Mouse (Mus musculus) CD4-positive, CD25-positive, alpha-beta regulatory T cell, adult 2 months (primary cell): Measurements from ENCODE around the gene Ly6g6f.
"Not testable (repeated sequence)": the region's sequence is repeated elsewhere in the genome, so short reads cannot be mapped to it uniquely, and the experiment has no call there.

Experiments used
- DNase-seq: peaks from one replicate; pipeline ENCODE4 v3.0.0-alpha.2; 2012; ENCODE audit warnings: low read depth, low spot score

The Ly6g6f gene

DNA sequence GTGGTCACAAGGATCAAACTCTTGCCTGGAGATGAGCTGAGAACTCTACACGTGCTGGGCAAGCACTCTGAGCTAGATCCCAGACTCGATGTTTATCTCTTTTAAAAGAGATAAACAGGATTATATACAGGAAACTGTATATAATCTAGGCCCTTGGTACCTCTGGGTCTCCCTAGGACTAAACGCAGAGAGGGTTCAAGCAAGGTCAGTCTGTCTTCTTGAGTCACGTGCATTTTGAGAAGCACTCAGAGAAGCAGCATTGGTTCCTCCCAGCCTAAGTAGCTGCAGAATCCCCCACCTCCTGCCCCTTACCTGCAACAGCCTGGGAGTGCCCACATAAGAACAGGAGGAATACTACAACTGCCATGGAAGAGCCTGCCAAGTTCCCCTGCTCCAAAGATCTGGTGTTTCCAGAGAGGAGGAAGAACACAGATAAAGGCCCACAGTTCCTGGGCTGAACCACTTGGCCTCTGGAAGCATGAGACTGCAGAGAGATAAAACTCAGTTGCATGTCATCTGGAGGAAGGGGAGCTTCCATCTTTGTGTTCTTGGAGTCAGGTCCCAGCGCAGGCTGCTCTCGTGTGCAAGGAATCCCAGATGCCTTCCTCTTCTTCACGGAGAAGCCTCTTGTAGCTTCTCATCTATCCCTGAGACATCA, at the start of gene Ly6g6f:
Ly6g6f (minus strand) TSS at position 403 of the 658 bp plus-strand sequence.
- DNase-seq, result no peak

DNA sequence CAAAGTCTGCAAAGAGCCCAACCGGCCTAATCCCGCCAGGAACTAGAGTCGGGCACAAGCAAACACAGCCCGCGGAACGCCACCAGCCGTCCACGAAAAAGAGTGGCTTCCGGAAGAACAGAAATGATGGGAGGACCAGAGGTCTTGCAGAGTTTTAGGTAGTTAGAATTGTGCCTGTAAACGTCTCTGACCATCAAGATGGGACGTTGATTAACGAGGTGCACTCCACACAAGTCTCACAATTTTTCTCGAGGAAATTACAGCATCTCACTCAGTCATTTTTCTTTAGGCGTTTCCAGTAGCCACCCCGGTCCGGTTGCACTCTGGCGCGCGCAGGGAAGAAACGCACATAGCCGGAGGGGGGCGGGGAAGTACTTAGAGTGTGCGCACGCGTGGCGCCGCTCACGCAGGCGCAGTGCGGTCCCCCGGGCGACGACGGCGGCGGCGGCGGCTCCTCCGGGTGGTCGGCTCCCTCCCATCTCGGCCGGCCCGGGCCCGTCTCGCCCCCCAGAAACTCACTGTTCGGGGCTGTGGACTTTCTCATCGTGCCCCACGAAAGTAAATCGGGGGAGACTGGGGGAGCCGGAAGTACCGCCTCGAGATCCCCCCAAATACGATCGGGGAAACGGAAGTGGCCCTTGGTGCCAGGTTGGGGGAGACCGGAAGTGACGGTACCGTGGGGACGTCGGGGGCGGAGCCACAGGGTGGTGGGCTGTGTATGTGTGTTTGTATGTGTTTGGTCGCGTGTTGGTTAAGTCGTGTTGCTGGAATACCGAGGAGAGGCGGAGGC, 49.6 kb upstream of the Ly6g6f start, which contains the start of gene Bag6:
Bag6 (plus strand) TSS at position 378 of the 790 bp plus-strand sequence.
- peak; percentile 98 for DNase-seq

DNA sequence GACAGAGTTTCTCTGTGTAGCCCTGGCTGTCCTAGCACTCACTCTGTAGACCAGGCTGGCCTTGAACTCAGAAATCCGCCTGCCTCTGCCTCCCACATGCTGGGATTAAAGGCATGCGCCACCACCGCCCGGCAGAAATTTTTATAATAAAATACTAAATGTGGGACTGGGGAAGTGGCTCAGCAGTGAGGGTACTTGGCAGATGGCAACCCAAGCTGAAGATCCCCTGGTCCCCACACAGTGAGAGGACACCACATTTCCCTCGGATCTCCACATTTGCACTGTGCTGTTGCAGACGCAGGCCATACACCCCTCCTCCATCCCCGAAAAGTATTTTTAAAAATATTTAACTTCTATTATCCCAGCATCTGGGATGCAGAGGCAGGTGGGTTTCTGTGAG, 48.1 kb upstream of the Ly6g6f start:
- no peak for DNase-seq

DNA sequence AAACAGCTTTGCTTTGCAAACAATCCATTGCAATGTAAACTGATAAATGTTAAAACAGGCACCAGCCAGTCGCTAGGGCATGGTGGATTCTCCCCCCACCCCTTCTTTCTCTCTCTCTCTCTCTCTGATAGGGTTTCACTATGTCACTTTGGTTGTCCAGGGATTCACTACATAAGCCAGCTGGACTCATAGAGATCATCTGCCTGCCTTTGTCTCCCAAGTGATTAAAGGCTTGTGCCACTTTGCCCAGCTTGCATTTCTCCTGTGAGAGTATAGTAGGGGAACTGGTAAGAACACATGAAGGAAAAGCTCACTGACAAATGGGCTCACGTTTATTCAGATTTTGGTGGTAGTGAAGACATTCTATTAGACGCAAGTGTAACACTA, 46.8 kb upstream of the Ly6g6f start:
- no peak for DNase-seq

GRCm38 (mm10) chr17:35131500-35132173, 46.2 kb upstream of the Ly6g6f start, which contains the start of gene Apom:
TSS of gene Apom (minus strand) at chr17:35132050.
- no peak for DNase-seq

- no peak for DNase-seq
Observed at GRCm38 (mm10) chr17:35131038-35131437, 45.6 kb upstream of the Ly6g6f start.

DNA sequence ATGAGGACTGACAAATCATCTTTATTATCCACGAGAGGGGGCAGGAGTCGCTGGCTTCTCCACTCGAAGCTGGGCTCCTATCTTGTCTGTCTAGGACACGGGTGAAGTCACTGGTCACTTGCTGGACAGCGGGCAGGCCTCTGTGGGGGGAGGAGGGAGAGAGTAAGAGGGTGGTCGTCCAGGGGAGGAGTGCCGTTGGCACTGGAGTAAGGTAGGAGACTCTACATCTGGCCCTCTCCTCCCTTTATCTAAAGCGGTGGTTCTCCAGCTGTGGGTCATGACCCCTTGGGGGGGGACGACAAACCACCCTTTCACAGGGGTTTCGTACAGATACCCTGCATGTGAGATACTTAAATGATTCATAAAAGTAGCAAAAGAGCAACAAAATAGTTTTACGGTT, 43.6 kb upstream of the Ly6g6f start:
- no peak for DNase-seq

GRCm38 (mm10) chr17:35127017-35127416, 41.6 kb upstream of the Ly6g6f start:
- DNase-seq, result no peak

- DNase-seq, result peak; percentile 86
Observed at GRCm38 (mm10) chr17:35126206-35126611, 40.8 kb upstream of the Ly6g6f start, which contains the start of gene D17H6S53E. TSS of gene D17H6S53E (plus strand) at chr17:35126373.

GRCm38 (mm10) chr17:35125578-35125977, 40.2 kb upstream of the Ly6g6f start:
- DNase-seq, result no peak

DNA sequence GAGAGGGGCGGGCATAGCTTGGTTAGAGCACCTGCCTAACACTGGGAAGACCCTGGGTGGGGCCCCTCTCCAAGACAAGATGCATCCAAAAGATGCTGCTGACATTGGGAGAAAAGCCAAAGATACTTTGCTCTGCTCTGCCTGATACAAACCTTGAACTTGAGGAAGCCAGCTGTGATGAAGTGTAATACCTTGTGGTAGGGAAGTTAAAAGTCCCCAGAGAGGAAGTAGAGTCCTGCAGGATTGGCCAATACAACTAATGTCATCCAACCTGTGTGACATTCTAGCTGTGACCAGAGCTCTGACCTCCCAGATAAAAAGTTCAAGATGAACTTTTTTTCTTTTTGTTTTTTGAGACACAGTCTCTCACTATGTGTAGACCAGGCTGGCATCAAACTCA, 39.7 kb upstream of the Ly6g6f start:
- DNase-seq, result no peak

DNA sequence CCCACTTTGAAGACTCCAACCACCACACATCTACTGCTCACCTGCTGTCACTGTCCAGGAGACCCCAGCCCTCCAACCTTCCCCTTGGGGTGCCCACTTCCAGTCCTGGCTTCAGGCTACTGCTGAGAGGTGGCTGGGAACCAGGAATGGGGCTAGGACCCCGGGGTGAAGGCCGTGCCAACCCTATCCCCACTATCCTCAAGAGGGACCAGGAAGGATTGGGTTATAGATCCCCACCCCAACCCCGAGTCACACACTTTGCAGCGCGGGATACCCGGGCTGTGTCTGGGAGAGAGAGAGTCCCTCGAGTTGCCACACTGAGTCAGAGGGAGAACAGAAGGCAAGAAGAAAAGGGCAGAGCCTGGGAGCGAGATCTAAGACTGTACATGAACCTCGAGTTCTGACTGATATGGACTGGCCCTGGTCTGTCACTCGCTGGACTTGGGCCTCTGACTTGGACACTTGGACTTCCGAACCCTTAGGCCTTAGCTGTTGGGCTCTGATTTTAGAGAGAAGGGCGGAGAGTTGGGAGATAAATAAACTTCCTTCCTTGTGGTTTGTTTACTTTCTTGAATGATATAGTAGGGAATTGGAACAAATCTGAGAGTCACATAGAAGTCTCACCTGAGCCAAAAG, 39.0 kb upstream of the Ly6g6f start:
- not testable (repeated sequence) for DNase-seq

GRCm38 (mm10) chr17:35123287-35123686, 37.9 kb upstream of the Ly6g6f start:
- DNase-seq, result not testable (repeated sequence)

DNA sequence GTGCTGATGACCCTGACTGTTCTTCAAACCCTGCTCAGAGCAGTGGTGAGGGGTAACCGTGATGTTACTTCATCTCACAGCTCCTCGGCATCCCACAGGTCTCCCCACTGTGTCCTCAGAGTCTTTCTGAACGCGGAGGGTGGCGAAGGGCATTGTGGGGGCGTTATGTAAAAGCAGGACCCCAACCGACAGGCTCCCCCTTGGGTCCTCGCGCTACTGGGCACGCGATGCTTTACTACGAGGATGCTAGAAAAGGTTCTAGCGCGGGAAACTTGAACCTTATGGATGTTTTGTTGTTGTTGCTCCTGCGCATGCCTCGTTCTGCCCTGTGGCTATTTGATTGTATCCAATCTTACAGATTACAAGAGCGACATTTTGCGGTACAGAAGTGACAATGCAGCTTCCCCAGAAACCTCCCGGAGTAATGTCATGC, 36.5 kb upstream of the Ly6g6f start, which contains the start of gene Csnk2b:
Csnk2b (minus strand) TSS at position 183 of the 433 bp plus-strand sequence.
- peak; percentile 73 for DNase-seq

- peak; percentile 98 for DNase-seq
Observed at GRCm38 (mm10) chr17:35121143-35121799, 35.9 kb upstream of the Ly6g6f start, which contains the start of gene Gpank1. TSS of gene Gpank1 (plus strand) at chr17:35121455.

GRCm38 (mm10) chr17:35120745-35121142, 35.3 kb upstream of the Ly6g6f start:
- no peak for DNase-seq

DNA sequence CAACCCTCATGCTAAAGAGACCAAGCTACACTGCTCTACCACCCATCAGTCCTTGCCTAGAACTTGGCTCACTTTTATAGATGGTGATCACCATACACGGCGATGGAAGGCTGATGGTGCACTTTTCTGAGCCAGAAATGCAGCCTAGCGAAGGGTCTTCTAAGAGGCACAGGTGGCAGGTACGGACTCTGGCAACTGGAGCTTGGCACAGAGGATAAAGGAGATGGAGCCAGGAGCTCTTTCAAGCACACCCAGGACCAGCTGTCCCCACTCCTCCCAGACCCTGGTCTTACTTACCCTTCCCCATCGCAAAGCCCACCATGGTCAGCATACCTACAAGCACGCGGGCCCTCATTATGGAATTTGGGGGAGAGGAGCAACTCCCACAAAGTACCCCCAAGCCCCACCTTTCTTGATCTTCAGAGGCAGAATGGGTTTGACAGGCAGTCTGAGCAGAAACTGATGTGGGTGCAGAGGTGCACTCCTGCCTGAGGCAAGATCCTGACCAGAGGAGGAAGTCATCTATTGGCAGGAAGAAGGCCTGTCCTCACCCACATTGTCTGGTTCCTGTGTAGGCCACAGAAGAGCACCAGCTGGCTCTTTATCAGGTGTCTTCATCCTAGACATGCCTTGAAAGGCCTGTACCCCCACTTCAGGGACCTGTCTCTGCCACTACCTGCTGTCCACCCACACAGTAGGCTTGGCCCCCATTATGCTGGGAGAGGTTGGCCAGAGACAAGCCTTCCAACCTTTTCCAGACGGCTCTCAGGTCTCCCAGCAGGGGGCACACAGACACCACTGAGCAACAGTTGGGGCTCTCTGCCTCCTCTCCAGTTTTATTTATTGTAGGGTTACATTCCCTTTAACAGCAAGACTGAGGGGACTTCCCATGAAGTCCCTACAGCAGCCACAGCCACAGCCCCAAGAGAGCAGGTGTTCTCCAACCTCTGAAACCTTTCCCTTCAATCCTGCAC, 29.9 kb upstream of the Ly6g6f start, which contains the start of gene Ly6g5b:
Ly6g5b (minus strand) TSS at position 383 of the 974 bp plus-strand sequence.
- peak; percentile 72 for DNase-seq

- no peak for DNase-seq
Observed at GRCm38 (mm10) chr17:35111774-35112173, 26.4 kb upstream of the Ly6g6f start.

GRCm38 (mm10) chr17:35108097-35108496, 22.7 kb upstream of the Ly6g6f start, which contains the start of gene Ly6g5c:
TSS of gene Ly6g5c (plus strand) at chr17:35108279.
- DNase-seq, result no peak

DNA sequence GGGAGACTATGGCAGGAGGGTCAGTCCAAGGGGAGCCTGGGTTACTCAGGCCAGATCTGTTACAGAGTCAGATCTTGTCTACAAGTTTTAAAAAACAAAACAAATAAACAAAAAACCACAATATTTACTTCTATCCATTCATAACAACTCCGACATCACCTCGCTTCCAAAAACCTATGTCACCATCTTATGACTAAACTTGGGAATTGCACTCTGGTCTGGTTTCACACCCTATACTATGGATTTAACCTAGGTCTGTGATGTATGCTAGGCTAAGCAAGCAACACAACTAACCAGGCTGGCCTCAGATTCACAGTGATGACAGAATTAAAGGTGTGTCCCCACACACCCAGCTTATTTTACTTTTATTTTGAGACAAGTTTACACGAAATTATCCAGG, 21.1 kb upstream of the Ly6g6f start:
- DNase-seq, result no peak
